Mouse (Mus musculus): ENCODE measurements around the gene Apod. TPM values are rescaled to one million over a fixed set of nuclear protein-coding genes. Genes with fewer than 3 reads are reported as not detected.

Apod gene
- polyA plus RNA-seq (2014; fragmentation: Nextera tagmentation; extraction: Ambion mirVana): 7.8 and 8.8 TPM in 2 replicates

GRCm38 (mm10) chr16:31314497-31315233 lies at the start of gene Apod:
Gene Apod, minus strand, starts transcription at chr16:31314808.
- H3K9me3 ChIP-seq (ENCODE audit: control insufficient read depth, low read length): no peaks in the 10 kb centered on the region
- H3K4me1 ChIP-seq (ENCODE audit: control insufficient read depth, insufficient read depth, low read length): peaks cover 16% of the 10 kb centered on the region

DNA sequence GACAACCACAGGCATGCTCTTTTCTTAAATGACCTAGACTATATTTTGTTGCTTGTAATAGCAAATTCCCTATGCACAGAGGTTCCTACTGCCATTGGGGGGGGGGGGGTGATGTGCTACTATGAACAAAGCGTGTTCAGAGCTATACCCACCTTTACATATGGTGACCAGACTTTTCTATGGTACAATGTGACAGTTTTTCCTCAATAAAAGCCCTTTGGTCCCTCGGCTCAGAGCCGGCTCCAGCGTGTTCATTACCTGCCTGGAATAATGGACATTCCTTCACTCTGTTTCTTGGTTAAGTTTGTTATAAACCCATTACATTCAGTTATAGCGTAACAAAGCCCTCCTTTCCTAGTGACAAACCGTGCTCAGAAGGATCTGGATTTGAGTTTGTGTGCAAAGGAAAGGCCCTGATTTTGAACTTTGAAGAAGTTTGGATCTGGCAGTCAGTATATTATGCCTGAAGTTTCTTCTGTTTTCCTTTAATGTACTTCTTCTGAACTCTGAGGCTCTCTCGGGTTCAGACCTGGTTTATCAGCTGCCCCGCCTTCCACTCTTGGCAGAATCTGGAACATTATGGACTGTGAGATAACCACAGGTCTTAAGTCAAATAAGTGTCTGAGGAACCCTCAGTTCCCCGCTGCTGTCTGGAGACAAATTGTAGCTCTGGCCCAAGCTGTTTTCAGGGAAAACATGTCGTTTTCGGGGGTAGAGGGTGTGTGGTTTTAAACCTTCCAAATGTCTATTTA lies 49.3 kb upstream of the Apod start:
- H3K9me3 ChIP-seq (ENCODE audit: control insufficient read depth, low read length): no peaks in the 10 kb centered on the region
- 66% methylated on average over 11 of the region's 11 CpGs for WGBS
- ATAC-seq (ENCODE audit: insufficient number of reproducible peaks, low FRiP score, low TSS enrichment, low read depth) (no peak), DNase-seq (ENCODE audit: low spot score) (no peak)
- H3K9ac ChIP-seq (ENCODE audit: low read length): no peak overlapping the region
- H3K27me3 ChIP-seq (ENCODE audit: control insufficient read depth, insufficient read depth, low read length): no peaks in the 10 kb centered on the region
- H3K36me3 ChIP-seq (ENCODE audit: control insufficient read depth, insufficient read depth, low read length): no peaks in the 10 kb centered on the region
- H3K4me1 ChIP-seq (ENCODE audit: control insufficient read depth, insufficient read depth, low read length): 0 out of 2 replicates have a peak, but pooled peaks cover 2% of the 10 kb centered on the region
- H3K4me3 ChIP-seq (ENCODE audit: low read depth, low read length): no peak overlapping the region
- H3K27ac ChIP-seq (replicated peaks; ENCODE audit: low read depth, low read length): no peak overlapping the region
- H3K4me2 ChIP-seq (ENCODE audit: low read depth, severe bottlenecking): no peak overlapping the region

More at GRCm38 (mm10) chr16:31314497-31315233, at the start of gene Apod:
- WGBS: 57% methylated on average over 9 of the region's 9 CpGs
- peak within 1 kb of the TSS; percentile 65; the same call in 1 of the 2 replicates for H3K27ac ChIP-seq (replicated peaks; ENCODE audit: low read depth, low read length)
- no peak within 1 kb of the TSS for H3K4me3 ChIP-seq (ENCODE audit: low read depth, low read length)
- H3K27me3 ChIP-seq (ENCODE audit: control insufficient read depth, insufficient read depth, low read length): no peaks in the 10 kb centered on the region
- DNase-seq (ENCODE audit: low spot score) (peak; percentile 35), ATAC-seq (ENCODE audit: insufficient number of reproducible peaks, low FRiP score, low TSS enrichment, low read depth) (no peak)
- no peak within 1 kb of the TSS for H3K4me2 ChIP-seq (ENCODE audit: low read depth, severe bottlenecking)
- no peaks in the 10 kb centered on the region for H3K36me3 ChIP-seq (ENCODE audit: control insufficient read depth, insufficient read depth, low read length)
- H3K9ac ChIP-seq (ENCODE audit: low read length): no peak within 1 kb of the TSS

- 0 out of 2 replicates have a peak, but pooled peaks cover 2% of the 10 kb centered on the region for H3K4me1 ChIP-seq (ENCODE audit: control insufficient read depth, insufficient read depth, low read length)
- H3K9me3 ChIP-seq (ENCODE audit: control insufficient read depth, low read length): no peaks in the 10 kb centered on the region
- H3K9ac ChIP-seq (ENCODE audit: low read length): no peak overlapping the region
- no peak overlapping the region for H3K4me2 ChIP-seq (ENCODE audit: low read depth, severe bottlenecking)
- 0 out of 2 replicates have a peak, but pooled peaks cover 3% of the 10 kb centered on the region for H3K27me3 ChIP-seq (ENCODE audit: control insufficient read depth, insufficient read depth, low read length)
- ATAC-seq (ENCODE audit: insufficient number of reproducible peaks, low FRiP score, low TSS enrichment, low read depth): no peak
- H3K36me3 ChIP-seq (ENCODE audit: control insufficient read depth, insufficient read depth, low read length): no peaks in the 10 kb centered on the region
- no peak for DNase-seq (ENCODE audit: low spot score)
- no peak overlapping the region for H3K4me3 ChIP-seq (ENCODE audit: low read depth, low read length)
- no peak overlapping the region for H3K27ac ChIP-seq (replicated peaks; ENCODE audit: low read depth, low read length)
- 49% methylated on average over 5 of the region's 5 CpGs for WGBS
Measured at GRCm38 (mm10) chr16:31359542-31359941, 44.9 kb upstream of the Apod start.

DNA sequence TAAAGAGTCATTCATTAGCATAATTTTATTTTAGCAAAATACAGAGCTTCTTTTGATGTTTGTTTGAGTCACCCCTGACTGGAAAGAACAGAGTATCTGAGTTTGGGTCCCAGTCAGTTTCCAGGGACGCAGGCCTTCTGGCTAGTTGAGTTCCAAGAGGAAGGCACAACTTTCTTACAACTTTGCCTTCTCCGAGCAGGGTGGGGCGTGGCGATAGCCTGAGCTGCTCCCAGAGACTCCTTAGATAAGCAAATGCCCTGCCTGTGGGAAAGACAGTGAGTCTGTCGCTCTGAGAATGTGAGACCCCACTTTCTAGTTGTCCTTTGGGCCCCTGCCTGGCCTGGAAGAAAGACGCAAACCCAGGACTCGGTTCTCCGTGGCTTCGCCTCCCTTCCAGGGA lies 44.4 kb upstream of the Apod start:
- Histone ChIP-seq H3K4me1 (ENCODE audit: control insufficient read depth, insufficient read depth, low read length) (0 out of 2 replicates have a peak, but pooled peaks cover 2% of the 10 kb centered on the region), H3K27me3 (ENCODE audit: control insufficient read depth, insufficient read depth, low read length) (0 out of 2 replicates have a peak, but pooled peaks cover 3% of the 10 kb centered on the region), H3K9me3 (ENCODE audit: control insufficient read depth, low read length) (no peaks in the 10 kb centered on the region), H3K4me2 (ENCODE audit: low read depth, severe bottlenecking) (no peak overlapping the region), H3K4me3 (ENCODE audit: low read depth, low read length) (no peak overlapping the region), H3K9ac (ENCODE audit: low read length) (no peak overlapping the region), H3K27ac (replicated peaks; ENCODE audit: low read depth, low read length) (no peak overlapping the region), H3K36me3 (ENCODE audit: control insufficient read depth, insufficient read depth, low read length) (no peaks in the 10 kb centered on the region)
- WGBS: 32% methylated on average over 9 of the region's 9 CpGs
- no peak for ATAC-seq (ENCODE audit: insufficient number of reproducible peaks, low FRiP score, low TSS enrichment, low read depth)
- DNase-seq (ENCODE audit: low spot score): no peak

DNA sequence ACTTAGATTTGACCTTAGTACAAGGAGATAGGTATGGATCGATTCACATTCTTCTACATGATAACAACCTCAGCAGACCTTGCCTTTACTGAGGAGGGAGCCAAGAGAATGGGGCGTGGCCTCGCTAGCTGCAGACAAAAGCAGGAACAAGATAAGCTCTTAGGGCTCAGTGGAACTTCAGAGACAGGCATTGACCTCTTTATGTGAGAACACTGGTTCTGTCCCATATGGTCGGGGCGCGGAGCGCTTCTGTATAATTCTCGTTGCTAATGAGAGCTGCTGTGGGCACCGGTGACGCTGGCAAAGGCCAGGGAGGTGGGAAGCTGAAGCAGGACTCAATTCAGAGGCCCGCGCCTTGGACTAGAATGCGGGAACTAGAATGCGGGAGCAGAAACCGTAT lies 44.0 kb upstream of the Apod start:
- WGBS: 53% methylated on average over 15 of the region's 15 CpGs
- no peak overlapping the region for H3K4me2 ChIP-seq (ENCODE audit: low read depth, severe bottlenecking)
- no peak for DNase-seq (ENCODE audit: low spot score)

DNA sequence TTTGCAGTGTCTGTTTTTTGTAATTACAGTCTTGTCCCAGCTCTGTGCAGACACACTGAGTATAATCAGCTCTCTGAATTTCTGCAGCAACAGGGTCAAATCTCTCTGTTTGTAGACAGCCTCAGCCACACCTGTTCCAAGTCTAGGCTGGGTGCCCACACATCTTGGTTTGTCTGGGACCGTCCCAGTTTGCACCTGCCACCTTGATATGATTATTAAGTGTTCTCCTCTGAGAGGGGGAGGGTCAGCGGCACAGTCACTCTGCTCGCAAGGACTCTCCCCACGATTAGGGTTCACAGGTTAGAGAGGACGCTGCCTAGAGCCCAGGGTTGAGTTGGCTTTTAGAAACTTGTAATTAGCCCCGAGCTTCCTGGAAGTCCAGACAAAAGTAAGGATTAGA lies 41.3 kb upstream of the Apod start:
- no peak for ATAC-seq (ENCODE audit: insufficient number of reproducible peaks, low FRiP score, low TSS enrichment, low read depth)
- Histone ChIP-seq H3K9me3 (ENCODE audit: control insufficient read depth, low read length) (no peaks in the 10 kb centered on the region), H3K4me2 (ENCODE audit: low read depth, severe bottlenecking) (no peak overlapping the region), H3K27me3 (ENCODE audit: control insufficient read depth, insufficient read depth, low read length) (0 out of 2 replicates have a peak, but pooled peaks cover 3% of the 10 kb centered on the region), H3K27ac (replicated peaks; ENCODE audit: low read depth, low read length) (no peak overlapping the region), H3K9ac (ENCODE audit: low read length) (no peak overlapping the region), H3K4me3 (ENCODE audit: low read depth, low read length) (no peak overlapping the region), H3K36me3 (ENCODE audit: control insufficient read depth, insufficient read depth, low read length) (no peaks in the 10 kb centered on the region), H3K4me1 (ENCODE audit: control insufficient read depth, insufficient read depth, low read length) (no peaks in the 10 kb centered on the region)
- no peak for DNase-seq (ENCODE audit: low spot score)
- 70% methylated on average over 6 of the region's 6 CpGs for WGBS

More for the DNA sequence above, 44.0 kb upstream of the Apod start:
- ATAC-seq (ENCODE audit: insufficient number of reproducible peaks, low FRiP score, low TSS enrichment, low read depth): no peak
- no peaks in the 10 kb centered on the region for H3K36me3 ChIP-seq (ENCODE audit: control insufficient read depth, insufficient read depth, low read length)
- H3K27me3 ChIP-seq (ENCODE audit: control insufficient read depth, insufficient read depth, low read length): 0 out of 2 replicates have a peak, but pooled peaks cover 3% of the 10 kb centered on the region
- H3K9ac ChIP-seq (ENCODE audit: low read length): no peak overlapping the region
- 0 out of 2 replicates have a peak, but pooled peaks cover 2% of the 10 kb centered on the region for H3K4me1 ChIP-seq (ENCODE audit: control insufficient read depth, insufficient read depth, low read length)
- H3K27ac ChIP-seq (replicated peaks; ENCODE audit: low read depth, low read length): no peak overlapping the region
- H3K4me3 ChIP-seq (ENCODE audit: low read depth, low read length): no peak overlapping the region
- H3K9me3 ChIP-seq (ENCODE audit: control insufficient read depth, low read length): no peaks in the 10 kb centered on the region

DNA sequence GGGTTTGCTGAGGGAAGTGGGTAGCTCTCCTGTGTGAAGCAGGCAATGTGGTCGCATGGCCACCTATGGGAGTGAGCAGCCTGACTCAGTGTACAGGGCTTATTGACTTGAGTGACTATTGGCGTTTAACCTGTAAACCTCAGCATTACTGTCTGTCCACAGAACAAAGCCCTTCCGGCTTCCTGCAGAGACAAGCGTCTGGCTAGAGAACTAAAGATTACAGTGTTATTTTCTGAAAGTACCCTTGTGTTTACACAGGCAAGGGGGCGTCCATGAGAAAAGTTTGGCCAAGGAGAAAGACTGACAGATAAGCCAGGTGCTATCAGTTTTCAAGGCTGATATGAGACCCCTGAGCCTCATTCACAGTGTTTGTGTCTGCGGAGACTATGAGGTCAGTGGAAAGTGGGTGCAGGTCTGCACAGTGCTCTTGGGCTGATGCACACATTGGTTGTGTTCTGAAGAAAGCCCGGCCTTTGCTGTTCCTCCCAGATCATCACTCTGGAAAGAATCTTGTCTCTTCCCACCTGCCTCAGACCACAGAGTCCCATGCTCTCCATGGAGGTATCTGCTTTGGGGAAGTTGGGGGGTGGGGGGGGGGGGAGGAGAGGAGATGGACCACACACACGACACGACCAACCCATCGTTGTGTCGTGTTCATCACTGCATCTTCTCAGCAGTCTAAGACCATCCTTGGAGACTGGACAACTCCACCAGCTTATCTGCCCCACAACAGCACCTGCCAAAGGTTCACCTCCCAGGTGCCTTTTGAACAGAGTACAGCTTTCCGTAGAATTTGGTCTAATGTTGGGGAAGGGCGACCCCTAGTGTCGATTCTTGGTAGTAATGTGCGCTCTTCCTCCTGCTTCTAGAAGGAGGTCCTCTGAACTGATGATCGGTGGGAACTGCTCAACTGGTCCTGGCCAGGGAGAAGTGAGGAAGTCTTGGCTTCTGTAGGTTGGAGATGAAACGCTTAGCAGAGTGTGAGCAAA lies 40.0 kb upstream of the Apod start:
- WGBS: 33% methylated on average over 17 of the region's 17 CpGs
- Histone ChIP-seq H3K9ac (ENCODE audit: low read length) (no peak overlapping the region), H3K4me1 (ENCODE audit: control insufficient read depth, insufficient read depth, low read length) (no peaks in the 10 kb centered on the region), H3K27me3 (ENCODE audit: control insufficient read depth, insufficient read depth, low read length) (0 out of 2 replicates have a peak, but pooled peaks cover 3% of the 10 kb centered on the region), H3K4me3 (ENCODE audit: low read depth, low read length) (no peak overlapping the region), H3K36me3 (ENCODE audit: control insufficient read depth, insufficient read depth, low read length) (no peaks in the 10 kb centered on the region), H3K9me3 (ENCODE audit: control insufficient read depth, low read length) (no peaks in the 10 kb centered on the region), H3K4me2 (ENCODE audit: low read depth, severe bottlenecking) (no peak overlapping the region), H3K27ac (replicated peaks; ENCODE audit: low read depth, low read length) (no peak overlapping the region)
- DNase-seq (ENCODE audit: low spot score): peak; percentile 91
- ATAC-seq (ENCODE audit: insufficient number of reproducible peaks, low FRiP score, low TSS enrichment, low read depth): no peak

All from limb, embryonic 11.5 days (tissue).